Mouse (Mus musculus): ENCODE measurements at regions not wholly inside any gene's neighbourhood (a gene's known extent, or its start where the extent isn't known, plus 50 kb on each side); places are given as distances from the start of the nearest gene placed in this dataset.

- no peak for DNase-seq (ENCODE audit: extremely low spot score in 1 of 2, low spot score in 1 of 2)
Observed at GRCm38 (mm10) chr4:95105424-95105823, 53.4 kb upstream of the Jun start.

GRCm38 (mm10) chr4:95105926-95106622 lies 54.1 kb upstream of the Jun start:
- no peak for DNase-seq (ENCODE audit: extremely low spot score in 1 of 2, low spot score in 1 of 2)

GRCm38 (mm10) chr4:95106881-95107665 lies 55.1 kb upstream of the Jun start:
- no peak for DNase-seq (ENCODE audit: extremely low spot score in 1 of 2, low spot score in 1 of 2)

GRCm38 (mm10) chr4:95108811-95109210 lies 56.8 kb upstream of the Jun start:
- no peak for DNase-seq (ENCODE audit: extremely low spot score in 1 of 2, low spot score in 1 of 2)

- DNase-seq (ENCODE audit: extremely low spot score in 1 of 2, low spot score in 1 of 2) = no peak
Observed at GRCm38 (mm10) chr4:95110828-95111227, 58.8 kb upstream of the Jun start.

GRCm38 (mm10) chr4:95117158-95117681 lies 65.2 kb upstream of the Jun start:
- DNase-seq (ENCODE audit: extremely low spot score in 1 of 2, low spot score in 1 of 2) = no peak

DNA sequence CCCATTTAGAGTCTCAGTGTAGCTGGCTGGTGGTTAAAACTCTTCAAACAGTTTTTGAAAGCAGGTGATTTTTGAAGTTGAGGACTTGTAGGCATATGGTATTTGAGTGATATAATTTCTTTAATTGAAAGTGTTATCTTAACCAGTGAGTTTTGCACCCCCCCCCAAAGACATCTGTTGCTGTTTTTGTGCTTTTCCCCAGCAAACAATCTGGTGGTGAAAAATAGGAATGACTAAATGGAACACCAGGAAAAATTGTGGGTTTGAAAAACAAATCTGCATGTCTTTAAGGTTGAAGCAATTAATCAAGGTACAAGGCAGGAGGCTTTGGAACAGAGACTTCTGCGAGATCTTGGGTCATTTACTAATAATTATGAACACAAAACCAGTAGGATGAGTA lies 68.9 kb upstream of the Jun start:
- no peak for DNase-seq (ENCODE audit: extremely low spot score in 1 of 2, low spot score in 1 of 2)

- DNase-seq (ENCODE audit: extremely low spot score in 1 of 2, low spot score in 1 of 2) = no peak
Observed at GRCm38 (mm10) chr4:95125346-95125745, 73.3 kb upstream of the Jun start.

DNA sequence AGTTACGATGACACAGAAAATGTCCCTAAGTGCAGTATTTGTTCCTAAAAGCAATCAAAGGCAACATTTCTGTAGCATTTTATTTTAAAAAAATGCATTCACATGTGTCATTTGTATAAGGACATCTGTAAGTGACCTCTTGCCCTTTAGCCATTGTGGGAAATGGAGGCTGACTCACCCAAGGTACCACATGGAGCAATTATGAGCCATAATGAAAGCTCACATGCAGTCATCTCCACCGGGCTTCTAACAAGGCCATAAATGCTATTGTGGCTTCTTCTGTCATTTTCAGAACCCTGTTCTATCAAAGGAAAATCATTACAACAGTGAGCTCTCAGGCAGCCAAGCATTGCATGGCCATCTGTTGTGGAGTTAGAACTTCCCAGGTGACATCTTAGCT lies 75.9 kb upstream of the Jun start:
- no peak for DNase-seq (ENCODE audit: extremely low spot score in 1 of 2, low spot score in 1 of 2)

GRCm38 (mm10) chr4:95133815-95134214 lies 81.8 kb upstream of the Jun start:
- DNase-seq (ENCODE audit: extremely low spot score in 1 of 2, low spot score in 1 of 2) = no peak

DNA sequence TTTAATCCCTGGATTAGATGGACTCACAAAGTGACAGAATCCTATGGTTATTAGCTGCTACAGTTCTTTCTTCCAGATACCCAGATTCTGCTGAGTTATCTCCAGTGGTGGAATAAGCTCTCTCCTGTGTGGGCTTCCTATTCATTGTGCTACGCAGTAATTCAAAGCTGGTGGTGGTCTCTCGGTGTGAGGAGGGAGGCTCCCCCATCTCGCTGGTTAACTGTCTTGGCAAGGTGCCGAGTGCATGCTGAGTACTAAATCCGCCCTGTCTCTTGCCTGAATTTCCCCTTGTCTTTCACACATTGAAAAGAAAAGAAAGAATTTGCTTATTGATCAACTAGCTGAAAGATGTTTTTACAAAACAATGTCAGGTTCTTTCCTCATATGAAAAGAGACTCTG lies 82.6 kb upstream of the Jun start:
- no peak for DNase-seq (ENCODE audit: extremely low spot score in 1 of 2, low spot score in 1 of 2)

- no peak for DNase-seq (ENCODE audit: extremely low spot score in 1 of 2, low spot score in 1 of 2)
Observed at GRCm38 (mm10) chr4:95137413-95138143, 85.6 kb upstream of the Jun start.

DNA sequence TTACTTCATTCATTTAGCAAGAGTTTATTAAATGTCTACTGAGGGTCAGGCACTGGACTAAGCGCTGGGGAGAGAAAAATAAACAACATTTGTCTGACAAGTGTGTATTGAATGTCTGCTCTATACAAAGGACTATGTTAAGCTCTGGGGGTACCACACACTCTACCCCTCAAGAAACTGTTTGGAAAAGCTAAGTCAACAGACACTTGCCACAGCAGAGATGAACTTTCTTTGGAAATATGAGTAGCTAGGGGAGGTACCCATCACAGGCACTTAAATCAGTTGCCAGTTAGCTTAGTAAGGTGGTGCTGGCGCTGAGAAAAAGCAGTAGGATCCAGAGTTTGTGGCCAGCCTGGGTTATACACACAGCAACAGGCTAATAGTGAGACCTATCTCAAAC lies 86.7 kb upstream of the Jun start:
- no peak for DNase-seq (ENCODE audit: extremely low spot score in 1 of 2, low spot score in 1 of 2)

DNA sequence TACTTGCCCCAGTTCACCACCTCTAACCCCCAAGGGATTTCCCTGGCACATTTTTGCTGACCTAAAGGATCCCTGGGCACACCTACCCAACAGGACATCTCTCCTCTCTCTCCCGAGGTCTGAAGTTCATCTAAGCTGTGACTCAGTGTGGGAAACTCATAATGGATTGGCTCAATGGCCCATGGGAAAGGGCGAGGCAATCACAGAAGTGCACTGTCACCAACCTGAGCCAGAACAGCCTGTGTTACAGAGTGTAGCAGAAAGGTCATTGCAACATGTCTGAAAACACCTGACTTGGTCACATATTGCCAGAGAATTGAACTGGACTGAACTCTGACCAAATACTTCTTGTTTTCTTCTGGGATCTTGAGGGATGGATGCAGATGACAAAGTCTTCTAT lies 89.2 kb upstream of the Jun start:
- DNase-seq (ENCODE audit: extremely low spot score in 1 of 2, low spot score in 1 of 2) = no peak

DNA sequence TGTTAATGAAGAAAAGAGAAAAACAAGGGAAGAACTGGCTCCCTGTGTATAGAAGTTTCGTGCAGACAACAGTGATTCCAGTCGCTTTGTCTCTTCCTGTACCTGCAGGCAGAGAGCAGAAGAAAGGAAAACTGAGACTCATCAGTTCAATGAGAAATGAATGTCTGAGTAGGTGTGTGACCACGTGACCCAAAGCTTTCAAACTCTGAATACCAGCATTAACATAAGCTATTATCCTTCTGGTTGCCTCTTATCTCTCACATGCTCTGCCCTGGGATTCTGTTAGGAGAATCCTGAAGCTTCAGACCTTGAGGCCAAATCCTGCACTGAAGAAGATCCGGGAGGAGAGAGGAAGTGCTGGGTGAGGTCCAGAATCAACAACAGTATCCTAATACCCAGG lies 91.1 kb upstream of the Jun start:
- no peak for DNase-seq (ENCODE audit: extremely low spot score in 1 of 2, low spot score in 1 of 2)

DNA sequence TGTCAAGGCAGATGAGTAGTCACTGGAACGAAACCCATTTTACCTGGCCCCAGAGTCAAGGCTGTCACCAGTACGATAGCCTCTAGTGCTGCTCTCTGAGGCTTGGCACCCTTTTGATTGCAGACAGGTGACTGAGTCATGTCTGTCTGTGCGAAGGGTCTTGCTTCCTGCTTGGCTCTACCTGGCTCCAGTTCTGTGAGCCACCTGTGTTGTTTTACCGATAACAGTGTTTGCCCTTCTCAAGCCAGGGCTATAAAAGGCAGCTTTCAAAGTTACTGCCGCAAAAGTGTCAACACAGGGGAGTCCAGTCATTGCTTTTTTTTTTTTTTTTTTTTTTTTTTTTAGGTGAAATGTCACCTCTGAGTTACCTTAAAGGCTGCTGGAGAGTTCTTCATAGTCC lies 91.6 kb upstream of the Jun start:
- no peak for DNase-seq (ENCODE audit: extremely low spot score in 1 of 2, low spot score in 1 of 2)

- DNase-seq (ENCODE audit: extremely low spot score in 1 of 2, low spot score in 1 of 2) = no peak
Observed at GRCm38 (mm10) chr4:95144440-95144839, 92.4 kb upstream of the Jun start.

DNA sequence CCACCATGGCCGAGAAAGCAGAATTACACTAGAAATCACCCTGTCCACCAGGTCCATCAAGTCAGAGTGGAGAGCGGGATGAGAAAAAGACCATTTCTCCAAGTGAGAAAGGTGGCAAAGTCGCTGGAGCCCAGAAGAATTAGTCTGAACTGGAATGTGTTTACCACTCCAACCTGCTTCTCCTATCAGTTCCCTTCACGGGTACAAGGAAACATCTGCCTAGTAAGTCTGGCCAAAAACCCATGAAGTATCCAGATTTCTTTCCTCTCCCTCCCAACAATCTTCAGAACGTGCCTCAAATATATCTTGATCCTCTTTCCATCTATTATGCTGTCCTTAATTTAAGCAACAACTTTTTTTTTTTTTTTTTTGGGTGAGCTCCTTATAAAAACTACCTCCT lies 94.2 kb upstream of the Jun start:
- no peak for DNase-seq (ENCODE audit: extremely low spot score in 1 of 2, low spot score in 1 of 2)

DNA sequence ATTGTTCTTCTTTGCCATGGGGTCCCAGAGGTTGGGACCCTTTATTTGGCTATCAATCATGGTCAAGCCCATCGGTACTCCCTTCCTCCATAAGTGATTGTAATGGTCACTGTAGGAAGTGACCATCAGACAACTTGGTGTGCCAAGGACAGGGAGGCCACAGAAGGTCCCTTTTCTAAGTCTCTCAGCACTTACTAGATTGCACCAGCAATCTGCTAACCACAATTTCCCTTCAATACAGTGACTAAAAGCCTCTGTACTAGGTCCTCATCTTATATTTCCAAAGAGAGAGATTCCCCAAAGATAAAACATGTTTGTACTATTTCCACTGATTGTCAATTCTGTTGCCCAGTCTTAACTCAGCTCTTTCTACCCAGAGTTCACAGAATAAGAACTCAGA lies 96.6 kb upstream of the Jun start:
- DNase-seq (ENCODE audit: extremely low spot score in 1 of 2, low spot score in 1 of 2) = no peak

DNA sequence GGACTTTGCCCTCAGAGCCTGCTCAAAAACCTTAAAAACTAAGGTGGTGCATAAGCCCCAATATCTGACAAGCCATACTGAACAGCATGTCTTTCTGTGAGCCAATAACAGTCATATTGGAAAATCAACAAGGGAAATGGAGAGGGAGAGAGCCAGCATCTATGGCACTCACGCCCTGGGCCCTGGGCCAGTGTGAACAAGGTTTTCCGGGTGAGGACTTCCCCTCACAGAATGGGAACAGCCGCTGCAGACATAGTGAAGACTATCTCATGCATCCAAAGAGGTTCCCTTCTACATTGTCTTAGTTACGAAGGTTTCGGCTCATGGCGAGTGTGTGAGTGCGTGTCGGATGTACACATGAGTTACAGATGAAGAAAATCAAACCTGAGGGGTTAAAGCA lies 99.7 kb upstream of the Jun start:
- no peak for DNase-seq (ENCODE audit: extremely low spot score in 1 of 2, low spot score in 1 of 2)

DNA sequence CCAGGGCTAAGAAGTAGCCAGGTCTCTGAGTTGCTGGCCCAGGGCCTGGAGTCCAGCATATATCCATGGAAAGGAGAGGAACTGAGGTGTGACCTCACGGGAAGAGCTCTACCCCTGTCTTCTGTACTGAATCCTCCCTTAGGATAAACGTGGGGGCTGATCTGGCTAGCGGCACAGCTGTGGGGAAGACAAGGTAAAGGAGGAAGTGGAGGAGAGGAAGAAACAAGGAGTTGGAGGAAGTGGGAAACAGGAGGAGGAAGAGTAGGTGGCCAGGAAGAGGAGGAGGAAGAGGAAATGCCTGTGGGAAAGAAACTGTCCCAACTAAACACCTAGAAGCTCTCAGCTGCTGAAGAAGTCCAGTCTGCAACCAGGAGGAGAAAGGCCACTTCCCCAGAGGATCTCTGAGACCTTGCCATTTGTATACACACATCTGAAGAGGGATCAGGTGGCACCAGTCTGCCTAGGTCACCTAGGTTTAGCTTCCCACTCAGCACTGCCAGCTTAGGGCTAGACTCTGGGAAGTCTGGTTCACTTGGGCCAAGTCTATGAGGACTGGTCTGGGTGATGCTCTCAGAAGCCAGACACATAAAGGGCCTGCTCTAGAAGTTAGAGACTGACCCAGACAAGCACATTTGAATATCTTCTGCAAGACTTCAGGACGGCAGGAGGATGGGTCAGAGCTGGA lies 100.6 kb upstream of the Jun start:
- no peak for DNase-seq (ENCODE audit: extremely low spot score in 1 of 2, low spot score in 1 of 2)
